Mouse (Mus musculus) gastrocnemius, postnatal 4 days (tissue): ENCODE results near the gene Aldh18a1. TPM values are rescaled to one million over a fixed set of nuclear protein-coding genes. Genes with fewer than 3 reads are reported as not detected.
A peak's percentile ranks its signal among the peaks of the same experiment; 100 is the strongest.
"Not testable (repeated sequence)": the region's sequence is repeated elsewhere in the genome, so short reads cannot be mapped to it uniquely, and the experiment has no call there.

Source experiments
- DNase-seq, 2 experiments: peaks; one replicate each; pipeline ENCODE4 v3.0.0; 2021 to 2022; ENCODE audit warnings: low spot score in 2 of 2, mixed read lengths in 2 of 2
- long read RNA-seq, 2 experiments: library from polyadenylated mRNA; stranded (forward); transcript quantifications; one replicate each; pipeline ENCODE4 v2.0.0; 2021
- total RNA-seq, 2 experiments: library from RNA; stranded (reverse); gene quantifications; 2 replicates each; pipeline ENCODE4 v1.2.3; 2021

Gene Aldh18a1
- 10 to 100 TPM; 29.3 to 30.2 TPM for total RNA-seq
- long read RNA-seq, experiment 1, transcript Aldh18a1-201 (19 exons, 3,527 nt) = major isoform, 20 of 27 reads
- long read RNA-seq, experiment 1, partial matches to known transcripts = 2 of 27 reads
- long read RNA-seq, experiment 1, other reads (novel, unspliced or antisense) = 4 of 27 reads
- long read RNA-seq, experiment 2, transcript Aldh18a1-201 (19 exons, 3,527 nt) = major isoform, 41 of 70 reads
- long read RNA-seq, experiment 2, partial matches to known transcripts = 5 of 70 reads
- long read RNA-seq, experiment 2, other reads (novel, unspliced or antisense) = 19 of 70 reads

- peak; percentile 90 to 93 for DNase-seq
These were observed at the start of gene Aldh18a1 for GRCm38 (mm10) chr19:40588293-40588654. Gene Aldh18a1, minus strand, starts transcription at chr19:40588463.

DNA sequence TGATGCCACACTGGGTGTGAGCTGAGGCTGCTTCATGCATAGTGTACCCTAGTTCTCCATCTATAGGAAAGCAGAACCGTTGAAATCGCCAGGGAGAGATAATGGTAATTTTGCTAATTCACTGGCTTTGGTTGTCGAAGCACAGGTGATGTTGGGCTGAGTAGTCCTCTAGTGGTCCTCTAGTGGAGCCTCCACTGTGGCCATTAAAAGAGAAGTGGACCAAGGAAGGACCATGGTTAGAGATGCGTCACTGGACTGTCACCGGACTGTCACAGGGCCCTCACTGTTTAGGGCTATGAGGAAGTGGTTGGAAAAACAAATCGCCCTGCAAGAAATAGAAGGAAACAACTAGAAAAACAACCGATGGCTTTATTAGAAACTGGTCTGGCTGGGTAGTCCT lies 49.3 kb upstream of the Aldh18a1 start:
- no peak for DNase-seq

DNA sequence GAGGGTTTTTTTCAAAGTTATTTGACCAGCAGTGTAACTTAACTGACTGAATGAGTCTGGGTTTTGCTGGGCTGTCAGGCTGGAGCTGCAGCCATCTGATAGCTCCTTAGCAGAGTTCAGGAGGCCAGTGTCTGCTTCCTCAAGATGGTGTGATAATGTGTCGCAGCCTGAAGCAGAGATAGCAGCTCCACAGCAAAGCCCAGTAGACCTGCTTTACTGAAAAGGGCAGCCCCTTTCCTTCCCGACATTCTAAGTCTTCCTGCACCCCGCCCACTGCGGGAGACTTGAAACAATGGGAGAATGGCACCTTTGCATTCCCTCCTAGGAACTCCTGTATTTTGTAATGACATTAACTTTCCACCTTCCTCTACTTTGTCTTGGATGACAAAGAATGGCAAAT lies 48.8 kb upstream of the Aldh18a1 start:
- DNase-seq = no peak

GRCm38 (mm10) chr19:40633144-40633543 lies 44.9 kb upstream of the Aldh18a1 start:
- no peak for DNase-seq

DNA sequence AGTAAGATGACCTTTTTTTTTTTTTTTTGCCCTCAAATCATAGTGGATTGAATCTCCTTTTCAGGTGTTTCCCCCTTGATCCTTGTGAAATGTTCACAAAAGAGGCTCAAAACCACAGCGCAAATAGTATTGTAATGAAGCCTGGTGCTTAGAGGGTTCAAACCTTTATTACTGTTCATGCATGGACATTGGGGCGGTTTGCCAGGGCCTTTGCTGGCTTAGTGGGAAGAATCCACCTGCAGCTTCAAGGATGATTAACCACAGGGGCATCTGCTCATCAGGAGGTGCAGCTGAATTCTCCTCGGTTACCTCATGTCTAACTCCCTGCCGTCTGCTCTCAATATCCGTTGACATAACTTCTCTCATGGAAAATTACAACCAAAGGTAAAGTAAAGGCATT lies 44.4 kb upstream of the Aldh18a1 start:
- DNase-seq = no peak

DNA sequence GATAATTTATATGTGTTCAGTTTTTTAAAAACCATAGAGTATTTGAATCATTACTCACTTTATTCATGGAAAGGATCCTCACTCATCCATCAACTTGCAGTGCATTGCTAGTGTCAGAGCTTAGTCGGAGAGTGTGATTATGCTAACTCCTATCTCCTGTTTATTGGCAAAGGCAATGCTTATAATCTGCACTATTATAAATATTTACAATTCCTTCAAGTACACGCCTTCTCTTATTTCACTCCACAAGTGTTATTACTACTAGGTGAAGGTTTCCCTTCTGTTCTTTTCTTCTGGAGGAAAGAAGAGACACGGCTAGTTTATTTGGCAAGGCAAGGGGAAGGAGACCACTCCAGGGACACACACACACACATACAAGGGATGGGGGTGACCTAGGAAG lies 43.9 kb upstream of the Aldh18a1 start:
- DNase-seq = no peak

GRCm38 (mm10) chr19:40630606-40631005 lies 42.3 kb upstream of the Aldh18a1 start:
- DNase-seq = no peak

DNA sequence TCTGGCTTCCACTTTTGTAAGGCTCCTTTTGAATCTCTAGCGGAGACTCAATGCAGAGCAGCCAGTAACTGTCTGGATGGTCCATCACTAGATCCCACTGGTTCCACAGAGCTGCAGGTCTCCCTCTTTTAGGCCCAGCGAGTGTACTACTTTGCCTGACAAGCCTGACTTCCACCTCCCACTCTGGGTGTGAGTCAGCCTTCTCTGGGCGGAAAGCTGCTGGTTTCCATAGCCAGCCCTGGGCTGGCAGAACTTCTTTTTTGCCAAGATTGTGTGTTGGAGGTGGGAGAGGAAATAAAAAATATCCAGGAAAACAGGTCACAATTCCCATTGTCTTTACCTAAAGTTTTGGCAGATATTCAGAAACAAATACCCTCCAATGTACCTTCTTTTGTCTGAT lies 41.8 kb upstream of the Aldh18a1 start:
- DNase-seq = no peak

DNA sequence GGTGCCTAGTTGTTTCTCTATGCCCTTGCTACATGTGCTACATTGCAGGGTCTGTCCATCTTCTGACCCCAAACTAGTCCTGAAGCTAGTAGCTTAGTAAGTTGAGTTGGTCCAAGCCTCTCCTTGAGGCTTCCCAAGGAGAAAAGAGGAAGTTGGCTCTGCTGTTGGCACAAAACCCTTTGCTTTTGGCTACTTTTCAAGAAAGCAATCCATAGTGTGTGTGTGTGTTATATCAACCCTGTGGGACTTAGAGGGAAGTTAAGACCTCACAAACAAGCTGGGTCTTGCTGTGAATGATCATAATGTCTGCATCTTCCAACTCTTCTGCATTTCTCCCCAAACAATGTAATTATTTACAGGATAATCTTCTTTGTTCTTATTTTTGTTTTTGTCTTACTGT lies 40.7 kb upstream of the Aldh18a1 start:
- no peak for DNase-seq

GRCm38 (mm10) chr19:40625935-40626334 lies 37.7 kb upstream of the Aldh18a1 start:
- no peak for DNase-seq

- DNase-seq = not testable (repeated sequence)
These were observed 33.4 kb upstream of the Aldh18a1 start for GRCm38 (mm10) chr19:40621616-40622015.

DNA sequence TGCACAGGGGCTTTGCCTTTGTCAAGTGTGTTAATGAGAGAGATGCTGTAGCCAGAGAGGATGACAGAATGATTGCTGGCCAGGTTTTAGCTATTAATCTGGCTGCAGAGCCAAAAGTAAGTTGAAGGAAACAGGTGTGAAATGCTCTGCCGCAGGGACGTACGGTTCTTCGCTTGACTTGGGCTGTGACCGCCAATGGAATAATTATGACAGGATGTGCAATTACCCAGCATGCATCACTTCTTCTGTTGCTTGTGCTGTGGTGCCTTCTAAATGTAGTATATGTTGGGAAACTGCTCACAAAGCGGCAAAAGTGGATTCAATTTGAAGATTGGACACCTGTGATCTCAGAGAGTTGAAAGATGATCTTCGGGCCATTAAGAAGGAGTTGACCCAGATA lies 27.8 kb upstream of the Aldh18a1 start:
- DNase-seq = no peak

DNA sequence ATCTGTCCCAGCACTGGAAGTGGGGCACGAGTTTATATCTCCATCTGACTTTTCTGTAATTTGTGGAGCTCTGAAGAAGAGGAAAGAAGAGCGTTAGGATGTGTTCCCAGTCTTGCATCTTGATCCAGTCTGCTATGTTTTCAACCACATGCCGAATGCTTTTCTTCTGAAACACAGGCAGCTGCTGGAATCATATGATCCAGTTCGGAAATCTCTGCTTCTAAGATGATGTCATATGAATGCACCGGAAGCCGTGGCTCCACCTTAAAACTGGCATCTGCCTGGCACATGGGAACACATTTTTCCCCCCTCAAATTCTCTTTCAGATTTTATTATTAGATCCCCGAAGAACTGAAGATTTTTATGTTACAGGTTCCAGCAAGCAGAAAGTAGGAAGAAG lies 26.5 kb upstream of the Aldh18a1 start:
- no peak for DNase-seq

GRCm38 (mm10) chr19:40611830-40612506 lies 23.7 kb upstream of the Aldh18a1 start, which contains the start of the genes Tctn3 and Entpd1:
Gene Tctn3, minus strand, starts transcription at chr19:40612233.
Gene Entpd1, plus strand, starts transcription at chr19:40612366.
- DNase-seq = peak; percentile 91 to 97

GRCm38 (mm10) chr19:40607676-40608075 lies 19.4 kb upstream of the Aldh18a1 start:
- DNase-seq = no peak

- no peak for DNase-seq
These were observed 16.9 kb upstream of the Aldh18a1 start for GRCm38 (mm10) chr19:40605189-40605588.

DNA sequence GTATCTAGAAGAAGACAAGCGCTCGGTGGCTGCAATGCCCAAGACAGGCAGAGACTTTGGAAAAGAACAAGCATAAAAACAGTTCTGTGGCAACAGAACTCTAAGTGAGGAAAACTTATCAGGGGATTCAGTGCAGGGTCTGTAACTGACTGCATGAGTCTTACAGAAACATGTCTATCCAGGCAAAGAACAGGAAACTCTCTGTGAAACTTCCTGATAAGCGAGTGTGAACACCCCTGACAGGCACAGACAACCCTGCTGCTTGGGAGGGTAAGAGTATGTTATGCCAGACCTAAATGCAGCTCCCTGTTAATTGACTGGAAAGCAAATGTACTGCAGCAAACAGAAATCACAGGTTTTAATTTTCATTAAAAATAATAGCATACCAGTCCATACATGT lies 13.6 kb upstream of the Aldh18a1 start:
- no peak for DNase-seq

DNA sequence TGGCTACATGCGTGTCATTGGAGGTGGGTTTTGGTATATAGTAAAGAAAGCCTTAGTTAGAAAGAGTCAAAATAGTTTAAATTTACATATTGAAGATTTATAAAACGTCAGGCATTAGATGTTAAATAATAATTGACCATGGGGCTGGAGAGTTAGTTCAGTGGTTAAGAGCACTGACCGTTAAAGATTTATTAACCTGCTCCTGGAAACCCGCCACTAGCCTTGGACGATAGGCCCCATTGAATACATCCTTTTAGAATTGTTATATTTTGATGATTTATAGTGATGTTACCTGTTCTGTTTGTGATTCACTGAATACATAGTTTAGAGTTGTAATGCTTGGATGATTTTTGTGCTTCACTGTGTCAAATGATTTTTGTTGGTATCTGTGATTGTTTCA lies 12.6 kb upstream of the Aldh18a1 start:
- DNase-seq = not testable (repeated sequence)

- DNase-seq = no peak
These were observed 7.6 kb upstream of the Aldh18a1 start for GRCm38 (mm10) chr19:40595831-40596230.

- no peak for DNase-seq
These were observed 7.0 kb upstream of the Aldh18a1 start for GRCm38 (mm10) chr19:40595231-40595630.

GRCm38 (mm10) chr19:40589530-40589880 lies 1.2 kb upstream of the Aldh18a1 start:
- no peak for DNase-seq

DNA sequence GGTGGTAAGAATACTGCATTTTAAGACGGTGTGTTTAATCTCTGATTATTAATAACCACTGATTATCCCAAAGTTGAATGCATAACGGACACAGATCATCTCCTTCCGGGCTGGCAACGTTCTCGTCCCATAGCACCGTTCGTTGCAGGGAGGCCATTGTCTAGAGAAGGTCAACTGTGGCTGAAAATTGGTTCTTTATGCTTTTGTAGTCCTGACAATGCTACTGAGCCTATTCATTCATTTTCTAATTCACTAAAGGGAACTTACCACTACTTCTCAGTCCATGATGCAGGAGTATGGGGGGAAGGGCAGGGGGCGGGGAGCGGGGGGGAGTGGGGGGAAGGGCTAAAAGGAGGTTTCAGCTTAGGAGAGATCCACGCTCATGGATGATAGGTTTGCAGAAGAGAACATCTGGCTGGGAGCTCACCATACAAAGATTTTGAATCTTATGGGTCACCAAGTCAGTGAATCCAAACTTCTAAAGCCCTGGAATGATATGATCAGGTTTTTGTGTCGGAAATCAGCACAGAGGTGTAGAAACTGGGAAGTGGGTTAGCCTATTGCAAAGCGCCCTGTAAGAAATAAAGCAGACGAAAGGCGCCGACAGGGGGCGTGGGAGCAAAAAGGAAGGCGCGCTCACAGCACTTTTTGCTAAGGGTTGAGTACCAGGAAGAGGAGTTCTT lies 725 bp upstream of the Aldh18a1 start:
- DNase-seq = peak; percentile 78 to 92
